Mouse (Mus musculus): ENCODE measurements around the gene Adora1.
"Not testable (repeated sequence)": the region's sequence is repeated elsewhere in the genome, so short reads cannot be mapped to it uniquely, and the experiment has no call there.

The Adora1 gene

GRCm38 (mm10) chr1:134235391-134235921 lies at the start of gene Adora1:
Adora1 (minus strand) TSS chr1:134235431.
- no peak for DNase-seq

GRCm38 (mm10) chr1:134283108-134283507 lies 47.9 kb upstream of the Adora1 start:
- no peak for DNase-seq

- DNase-seq: no peak
Measured at GRCm38 (mm10) chr1:134282342-134282741, 47.1 kb upstream of the Adora1 start.

GRCm38 (mm10) chr1:134281563-134281962 lies 46.3 kb upstream of the Adora1 start:
- no peak for DNase-seq

- no peak for DNase-seq
Measured at GRCm38 (mm10) chr1:134280174-134280573, 44.9 kb upstream of the Adora1 start.

GRCm38 (mm10) chr1:134276823-134277222 lies 41.6 kb upstream of the Adora1 start:
- DNase-seq: no peak

- peak; percentile 65 for DNase-seq
Measured at GRCm38 (mm10) chr1:134275616-134276464, 40.6 kb upstream of the Adora1 start.

GRCm38 (mm10) chr1:134274483-134274920 lies 39.3 kb upstream of the Adora1 start:
- no peak for DNase-seq

- peak; percentile 67 for DNase-seq
Measured at GRCm38 (mm10) chr1:134273493-134274395, 38.5 kb upstream of the Adora1 start.

- no peak for DNase-seq
Measured at GRCm38 (mm10) chr1:134272754-134273250, 37.6 kb upstream of the Adora1 start.

- no peak for DNase-seq
Measured at GRCm38 (mm10) chr1:134270026-134270425, 34.8 kb upstream of the Adora1 start.

GRCm38 (mm10) chr1:134265797-134266196 lies 30.6 kb upstream of the Adora1 start:
- no peak for DNase-seq

GRCm38 (mm10) chr1:134264341-134264740 lies 29.1 kb upstream of the Adora1 start:
- DNase-seq: no peak

- DNase-seq: not testable (repeated sequence)
Measured at GRCm38 (mm10) chr1:134249681-134250080, 14.4 kb upstream of the Adora1 start.

- DNase-seq: peak; percentile 54
Measured at GRCm38 (mm10) chr1:134246590-134246989, 11.4 kb upstream of the Adora1 start.

- DNase-seq: no peak
Measured at GRCm38 (mm10) chr1:134245004-134245717, 9.9 kb upstream of the Adora1 start.

GRCm38 (mm10) chr1:134243948-134244914 lies 9.0 kb upstream of the Adora1 start:
- DNase-seq: peak; percentile 93

- no peak for DNase-seq
Measured at GRCm38 (mm10) chr1:134243505-134243904, 8.3 kb upstream of the Adora1 start.

GRCm38 (mm10) chr1:134242286-134242685 lies 7.1 kb upstream of the Adora1 start:
- DNase-seq: no peak

- no peak for DNase-seq
Measured at GRCm38 (mm10) chr1:134241298-134241697, 6.1 kb upstream of the Adora1 start.

GRCm38 (mm10) chr1:134240701-134241100 lies 5.5 kb upstream of the Adora1 start:
- no peak for DNase-seq

Measured in layer of hippocampus, adult 9-11 months (tissue).